Mouse (Mus musculus): ENCODE measurements around the gene Bod1l. TPM values are rescaled to one million over a fixed set of nuclear protein-coding genes. Genes with fewer than 3 reads are reported as not detected.

The Bod1l gene
- polyA plus RNA-seq, 1 experiment from 2014 or later = 22.8 TPM

DNA sequence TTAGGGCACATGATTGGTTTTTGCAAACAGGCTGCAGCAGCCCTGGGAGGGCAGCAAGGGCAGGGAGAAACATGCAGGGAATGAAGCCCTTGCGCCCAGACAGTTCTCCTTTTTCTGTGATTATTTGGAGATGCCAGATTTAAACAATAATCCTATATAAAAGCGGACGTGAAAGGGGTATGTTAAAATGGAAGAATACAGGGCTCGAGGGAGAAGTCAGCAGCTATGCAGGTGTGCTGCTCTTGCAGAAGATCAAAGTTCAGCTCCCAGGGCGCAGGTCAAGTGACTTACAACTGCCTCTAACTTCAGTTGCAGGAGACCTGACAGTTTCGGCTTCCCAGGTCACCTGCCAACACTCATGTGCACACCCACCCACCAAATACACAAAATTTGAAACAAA, 31.6 kb downstream of the Bod1l start:
- Histone ChIP-seq H3K4me3 (ENCODE audit: low read depth, low read length) (no peak overlapping the region), H3K27me3 (ENCODE audit: control insufficient read depth, insufficient read depth, low read length) (no peaks in the 10 kb centered on the region), H3K4me2 (ENCODE audit: low read depth, low read length, severe bottlenecking) (no peak overlapping the region), H3K36me3 (ENCODE audit: control insufficient read depth, insufficient read depth, low read length) (no peaks in the 10 kb centered on the region; the same call in 1 of the 2 replicates), H3K9ac (ENCODE audit: low read length) (no peak overlapping the region), H3K27ac (ENCODE audit: low read depth, low read length) (no peak overlapping the region), H3K4me1 (replicated peaks; ENCODE audit: control insufficient read depth, insufficient read depth, low read length) (no peaks in the 10 kb centered on the region), H3K9me3 (ENCODE audit: control insufficient read depth, low read length) (no peaks in the 10 kb centered on the region)
- no peak for DNase-seq (ENCODE audit: low spot score)
- no peak for ATAC-seq (replicated peaks; ENCODE audit: low FRiP score)
- WGBS = 91% methylated on average over 6 of the region's 6 CpGs

DNA sequence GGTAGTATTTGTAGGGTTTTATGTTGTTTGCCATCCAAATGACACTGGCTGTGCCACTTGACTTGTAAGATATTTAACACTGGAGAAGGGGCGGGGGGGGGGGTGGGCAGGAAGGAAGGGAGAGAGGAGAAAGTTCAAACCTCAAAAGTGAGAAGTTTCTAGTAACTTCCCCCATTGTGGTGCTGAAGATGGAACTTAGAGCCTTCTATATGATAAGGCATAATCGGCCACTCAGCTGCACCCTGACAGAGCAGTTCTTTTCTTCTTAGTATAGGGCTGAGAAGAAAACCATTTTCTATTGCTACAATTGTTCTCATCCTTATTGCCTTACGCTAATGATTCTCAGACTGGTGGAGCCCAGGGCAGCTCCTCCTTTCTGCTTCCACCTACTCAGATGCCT, 32.8 kb downstream of the Bod1l start:
- Histone ChIP-seq H3K9me3 (ENCODE audit: control insufficient read depth, low read length) (no peaks in the 10 kb centered on the region), H3K4me1 (replicated peaks; ENCODE audit: control insufficient read depth, insufficient read depth, low read length) (no peaks in the 10 kb centered on the region), H3K4me3 (ENCODE audit: low read depth, low read length) (no peak overlapping the region), H3K9ac (ENCODE audit: low read length) (no peak overlapping the region), H3K27me3 (ENCODE audit: control insufficient read depth, insufficient read depth, low read length) (no peaks in the 10 kb centered on the region), H3K36me3 (ENCODE audit: control insufficient read depth, insufficient read depth, low read length) (no peaks in the 10 kb centered on the region; the same call in 1 of the 2 replicates), H3K27ac (ENCODE audit: low read depth, low read length) (no peak overlapping the region), H3K4me2 (ENCODE audit: low read depth, low read length, severe bottlenecking) (no peak overlapping the region)
- DNase-seq (ENCODE audit: low spot score) = no peak
- no peak for ATAC-seq (replicated peaks; ENCODE audit: low FRiP score)
- WGBS = 91% methylated on average over 3 of the region's 3 CpGs

DNA sequence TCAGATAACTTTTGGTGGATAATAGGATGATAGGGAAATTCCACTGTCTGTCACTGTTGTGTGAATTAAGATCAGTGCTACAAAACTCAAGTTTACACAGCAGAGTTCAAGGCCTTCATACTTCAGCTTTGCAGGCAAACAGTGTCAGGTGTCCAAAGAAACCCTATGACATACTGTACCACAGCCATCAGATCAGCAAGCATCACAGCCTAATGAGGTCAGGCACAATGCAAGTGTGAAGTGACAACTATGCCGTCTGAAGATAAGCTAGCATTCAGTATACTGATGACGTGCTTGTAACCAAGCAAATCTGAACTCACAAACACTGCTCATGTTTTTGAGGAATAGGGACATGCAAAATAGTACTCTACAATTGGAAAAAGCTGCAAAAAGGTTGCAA, 36.7 kb downstream of the Bod1l start:
- no peak for ATAC-seq (replicated peaks; ENCODE audit: low FRiP score)
- H3K27me3 ChIP-seq (ENCODE audit: control insufficient read depth, insufficient read depth, low read length) = no peaks in the 10 kb centered on the region
- no peak overlapping the region for H3K4me3 ChIP-seq (ENCODE audit: low read depth, low read length)
- 93% methylated on average over 2 of the region's 2 CpGs for WGBS
- no peak overlapping the region for H3K27ac ChIP-seq (ENCODE audit: low read depth, low read length)
- H3K9me3 ChIP-seq (ENCODE audit: control insufficient read depth, low read length) = no peaks in the 10 kb centered on the region
- no peak overlapping the region for H3K9ac ChIP-seq (ENCODE audit: low read length)
- no peaks in the 10 kb centered on the region for H3K36me3 ChIP-seq (ENCODE audit: control insufficient read depth, insufficient read depth, low read length)
- no peak for DNase-seq (ENCODE audit: low spot score)
- no peaks in the 10 kb centered on the region for H3K4me1 ChIP-seq (replicated peaks; ENCODE audit: control insufficient read depth, insufficient read depth, low read length)
- no peak overlapping the region for H3K4me2 ChIP-seq (ENCODE audit: low read depth, low read length, severe bottlenecking)

DNA sequence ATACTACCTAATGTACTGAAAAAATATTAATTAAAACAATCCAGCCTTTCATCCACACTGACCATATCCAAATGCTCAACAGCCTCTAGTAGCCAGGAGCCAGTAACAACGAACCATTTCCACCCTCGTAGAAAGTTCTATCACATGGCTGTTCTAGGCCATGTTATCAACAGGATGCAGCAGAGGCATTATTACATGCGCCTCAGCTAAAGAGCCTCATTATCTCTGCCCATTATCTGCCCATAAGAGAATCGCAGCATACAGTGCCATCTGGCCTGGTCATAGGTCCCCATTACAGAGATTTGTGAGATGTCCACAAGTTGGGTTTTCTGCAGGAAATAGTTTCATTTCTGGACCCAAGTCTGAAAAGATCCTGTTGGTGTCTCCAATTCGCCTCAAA, 37.9 kb downstream of the Bod1l start:
- H3K27me3 ChIP-seq (ENCODE audit: control insufficient read depth, insufficient read depth, low read length) = no peaks in the 10 kb centered on the region
- no peaks in the 10 kb centered on the region for H3K4me1 ChIP-seq (replicated peaks; ENCODE audit: control insufficient read depth, insufficient read depth, low read length)
- no peak overlapping the region for H3K4me3 ChIP-seq (ENCODE audit: low read depth, low read length)
- WGBS = 93% methylated on average over 5 of the region's 5 CpGs
- H3K27ac ChIP-seq (ENCODE audit: low read depth, low read length) = no peak overlapping the region
- H3K36me3 ChIP-seq (ENCODE audit: control insufficient read depth, insufficient read depth, low read length) = no peaks in the 10 kb centered on the region
- H3K9ac ChIP-seq (ENCODE audit: low read length) = no peak overlapping the region
- no peak overlapping the region for H3K4me2 ChIP-seq (ENCODE audit: low read depth, low read length, severe bottlenecking)
- DNase-seq (ENCODE audit: low spot score) (no peak), ATAC-seq (replicated peaks; ENCODE audit: low FRiP score) (no peak)
- H3K9me3 ChIP-seq (ENCODE audit: control insufficient read depth, low read length) = no peaks in the 10 kb centered on the region

DNA sequence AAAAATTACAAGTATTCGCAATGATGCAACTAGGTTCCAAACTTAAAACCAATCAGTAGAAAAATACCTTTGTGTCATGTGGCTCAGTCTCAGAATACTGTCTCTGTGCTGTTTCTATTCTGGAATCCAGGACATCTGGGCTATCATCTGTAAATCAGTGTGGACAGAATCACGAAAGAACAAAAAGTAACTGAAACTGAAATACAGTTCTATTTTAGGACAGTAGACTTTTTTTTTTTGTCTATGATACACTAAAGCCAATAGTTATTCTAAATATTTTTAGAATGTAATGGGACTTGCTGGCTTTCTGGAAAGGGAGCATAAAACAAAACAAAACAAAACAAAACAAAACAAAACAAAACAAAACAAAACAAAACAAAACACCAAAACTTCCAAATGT, 39.0 kb downstream of the Bod1l start:
- H3K36me3 ChIP-seq (ENCODE audit: control insufficient read depth, insufficient read depth, low read length) = peaks cover 2% of the 10 kb centered on the region

DNA sequence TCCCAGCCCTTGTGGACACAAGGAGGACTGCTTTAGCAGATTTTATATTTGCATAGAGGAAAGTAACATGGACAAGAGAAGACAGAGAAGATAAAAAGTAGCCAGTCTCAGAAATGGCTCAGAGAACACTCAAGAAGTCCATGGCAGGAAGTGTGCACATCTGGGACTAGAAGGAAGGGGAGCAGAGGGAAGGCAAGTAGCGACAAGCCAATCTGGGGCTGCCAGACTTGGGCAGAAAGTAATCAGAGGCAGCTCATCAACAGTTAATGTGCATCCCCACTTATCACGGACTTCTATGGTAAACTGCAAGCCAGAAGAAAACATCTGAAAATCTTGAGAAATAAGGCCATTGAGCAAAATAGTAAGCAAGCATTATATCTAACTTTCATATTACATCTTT, 39.5 kb downstream of the Bod1l start:
- no peak for ATAC-seq (replicated peaks; ENCODE audit: low FRiP score)
- Histone ChIP-seq H3K27me3 (ENCODE audit: control insufficient read depth, insufficient read depth, low read length) (no peaks in the 10 kb centered on the region), H3K9me3 (ENCODE audit: control insufficient read depth, low read length) (no peaks in the 10 kb centered on the region), H3K4me3 (ENCODE audit: low read depth, low read length) (no peak overlapping the region), H3K9ac (ENCODE audit: low read length) (no peak overlapping the region), H3K4me2 (ENCODE audit: low read depth, low read length, severe bottlenecking) (no peak overlapping the region), H3K4me1 (replicated peaks; ENCODE audit: control insufficient read depth, insufficient read depth, low read length) (no peaks in the 10 kb centered on the region), H3K27ac (ENCODE audit: low read depth, low read length) (no peak overlapping the region), H3K36me3 (ENCODE audit: control insufficient read depth, insufficient read depth, low read length) (peaks cover 2% of the 10 kb centered on the region)
- DNase-seq (ENCODE audit: low spot score) = no peak
- WGBS = 93% methylated on average over 2 of the region's 2 CpGs

More for the DNA sequence above, 39.0 kb downstream of the Bod1l start:
- no peak overlapping the region for H3K4me3 ChIP-seq (ENCODE audit: low read depth, low read length)
- H3K4me1 ChIP-seq (replicated peaks; ENCODE audit: control insufficient read depth, insufficient read depth, low read length) = no peaks in the 10 kb centered on the region
- 93% methylated on average over 2 of the region's 2 CpGs for WGBS
- H3K27ac ChIP-seq (ENCODE audit: low read depth, low read length) = no peak overlapping the region
- ATAC-seq (replicated peaks; ENCODE audit: low FRiP score) = no peak
- DNase-seq (ENCODE audit: low spot score) = no peak
- H3K4me2 ChIP-seq (ENCODE audit: low read depth, low read length, severe bottlenecking) = no peak overlapping the region
- no peak overlapping the region for H3K9ac ChIP-seq (ENCODE audit: low read length)
- no peaks in the 10 kb centered on the region for H3K27me3 ChIP-seq (ENCODE audit: control insufficient read depth, insufficient read depth, low read length)
- H3K9me3 ChIP-seq (ENCODE audit: control insufficient read depth, low read length) = no peaks in the 10 kb centered on the region

DNA sequence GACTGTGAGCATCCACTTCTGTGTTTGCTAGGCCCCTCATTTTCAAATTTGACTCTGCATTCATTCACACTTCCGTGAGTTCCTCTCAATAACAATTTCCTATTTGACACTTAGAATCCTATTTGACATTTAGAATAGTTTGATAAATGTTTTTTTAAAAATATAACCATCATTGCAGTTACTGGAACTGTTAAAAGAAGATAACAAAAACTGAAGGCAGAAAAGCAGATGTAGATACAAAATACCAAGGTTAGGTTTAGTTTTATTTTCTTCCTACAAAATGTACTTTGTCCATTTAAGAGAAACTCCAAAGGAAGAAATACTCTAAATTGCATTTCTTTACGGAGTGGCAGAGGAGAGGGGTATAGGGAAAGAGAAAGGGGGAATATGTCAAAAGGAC, 42.5 kb downstream of the Bod1l start:
- H3K4me3 ChIP-seq (ENCODE audit: low read depth, low read length) = no peak overlapping the region
- ATAC-seq (replicated peaks; ENCODE audit: low FRiP score) (no peak), DNase-seq (ENCODE audit: low spot score) (no peak)
- H3K36me3 ChIP-seq (ENCODE audit: control insufficient read depth, insufficient read depth, low read length) = peaks cover 2% of the 10 kb centered on the region
- H3K27ac ChIP-seq (ENCODE audit: low read depth, low read length) = no peak overlapping the region
- H3K9ac ChIP-seq (ENCODE audit: low read length) = no peak overlapping the region
- 92% methylated on average over 2 of the region's 2 CpGs for WGBS
- H3K4me2 ChIP-seq (ENCODE audit: low read depth, low read length, severe bottlenecking) = no peak overlapping the region
- no peaks in the 10 kb centered on the region for H3K9me3 ChIP-seq (ENCODE audit: control insufficient read depth, low read length)
- H3K4me1 ChIP-seq (replicated peaks; ENCODE audit: control insufficient read depth, insufficient read depth, low read length) = no peaks in the 10 kb centered on the region
- no peaks in the 10 kb centered on the region for H3K27me3 ChIP-seq (ENCODE audit: control insufficient read depth, insufficient read depth, low read length)

DNA sequence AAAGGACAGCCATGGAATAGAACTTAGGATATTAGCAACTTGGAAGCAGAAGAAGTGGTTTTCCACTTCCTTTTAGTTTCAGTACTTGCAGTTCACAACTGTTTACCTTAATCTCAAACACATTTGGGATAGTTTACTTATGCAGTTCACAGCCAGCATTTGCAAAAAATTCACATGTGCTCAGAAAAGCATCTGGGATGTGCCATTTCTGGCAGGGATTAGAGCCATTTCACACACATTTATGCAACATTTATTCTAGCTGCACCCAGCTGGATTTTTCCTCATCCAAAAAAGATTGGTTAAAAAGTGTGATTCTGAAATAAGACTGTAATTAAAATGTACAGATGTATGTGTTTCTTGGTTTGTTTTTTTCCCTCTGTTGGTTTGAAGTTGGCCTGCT, 49.7 kb downstream of the Bod1l start:
- DNase-seq (ENCODE audit: low spot score) = no peak
- Histone ChIP-seq H3K27me3 (ENCODE audit: control insufficient read depth, insufficient read depth, low read length) (no peaks in the 10 kb centered on the region), H3K36me3 (ENCODE audit: control insufficient read depth, insufficient read depth, low read length) (no peaks in the 10 kb centered on the region; the same call in 1 of the 2 replicates), H3K27ac (ENCODE audit: low read depth, low read length) (no peak overlapping the region), H3K9me3 (ENCODE audit: control insufficient read depth, low read length) (no peaks in the 10 kb centered on the region), H3K4me1 (replicated peaks; ENCODE audit: control insufficient read depth, insufficient read depth, low read length) (no peaks in the 10 kb centered on the region), H3K4me2 (ENCODE audit: low read depth, low read length, severe bottlenecking) (no peak overlapping the region), H3K4me3 (ENCODE audit: low read depth, low read length) (no peak overlapping the region), H3K9ac (ENCODE audit: low read length) (no peak overlapping the region)
- ATAC-seq (replicated peaks; ENCODE audit: low FRiP score) = no peak

DNA sequence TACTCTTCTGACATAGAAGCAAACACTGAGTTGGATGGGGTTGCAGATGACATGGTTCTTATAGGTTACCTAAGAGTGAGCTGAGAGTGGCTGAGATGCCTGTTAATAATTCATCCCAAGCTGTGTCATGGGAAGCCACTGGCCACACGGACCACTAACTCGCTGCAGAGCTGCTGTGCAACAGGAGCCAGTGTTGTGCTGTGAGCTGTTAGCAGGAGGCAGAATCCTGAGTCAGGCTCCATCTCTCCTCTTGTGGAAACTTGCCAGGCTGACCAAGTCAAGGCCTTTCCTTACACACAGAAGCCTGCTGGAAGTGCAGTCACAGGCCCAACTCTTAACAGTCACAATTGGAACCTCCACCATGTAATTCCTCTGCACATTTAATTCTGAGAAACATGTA, 53.6 kb downstream of the Bod1l start:
- H3K36me3 ChIP-seq (ENCODE audit: control insufficient read depth, insufficient read depth, low read length) = peaks cover 16% of the 10 kb centered on the region; the same call in 1 of the 2 replicates
- ATAC-seq (replicated peaks; ENCODE audit: low FRiP score) (no peak), DNase-seq (ENCODE audit: low spot score) (no peak)
- no peaks in the 10 kb centered on the region for H3K27me3 ChIP-seq (ENCODE audit: control insufficient read depth, insufficient read depth, low read length)
- no peak overlapping the region for H3K4me3 ChIP-seq (ENCODE audit: low read depth, low read length)
- H3K27ac ChIP-seq (ENCODE audit: low read depth, low read length) = no peak overlapping the region
- H3K4me1 ChIP-seq (replicated peaks; ENCODE audit: control insufficient read depth, insufficient read depth, low read length) = no peaks in the 10 kb centered on the region
- H3K9me3 ChIP-seq (ENCODE audit: control insufficient read depth, low read length) = no peaks in the 10 kb centered on the region
- 82% methylated on average over 2 of the region's 2 CpGs for WGBS
- H3K4me2 ChIP-seq (ENCODE audit: low read depth, low read length, severe bottlenecking) = no peak overlapping the region
- no peak overlapping the region for H3K9ac ChIP-seq (ENCODE audit: low read length)

Data from forebrain, embryonic 11.5 days (tissue).